Mouse (Mus musculus) fibroblast of lung, adult 2 months (primary cell): ENCODE data around the gene Atp8b2.

Experiments
- DNase-seq: peaks from one replicate; pipeline ENCODE4 v3.0.0-alpha.2; 2011; ENCODE audit warnings: low read depth

Atp8b2 gene

DNA sequence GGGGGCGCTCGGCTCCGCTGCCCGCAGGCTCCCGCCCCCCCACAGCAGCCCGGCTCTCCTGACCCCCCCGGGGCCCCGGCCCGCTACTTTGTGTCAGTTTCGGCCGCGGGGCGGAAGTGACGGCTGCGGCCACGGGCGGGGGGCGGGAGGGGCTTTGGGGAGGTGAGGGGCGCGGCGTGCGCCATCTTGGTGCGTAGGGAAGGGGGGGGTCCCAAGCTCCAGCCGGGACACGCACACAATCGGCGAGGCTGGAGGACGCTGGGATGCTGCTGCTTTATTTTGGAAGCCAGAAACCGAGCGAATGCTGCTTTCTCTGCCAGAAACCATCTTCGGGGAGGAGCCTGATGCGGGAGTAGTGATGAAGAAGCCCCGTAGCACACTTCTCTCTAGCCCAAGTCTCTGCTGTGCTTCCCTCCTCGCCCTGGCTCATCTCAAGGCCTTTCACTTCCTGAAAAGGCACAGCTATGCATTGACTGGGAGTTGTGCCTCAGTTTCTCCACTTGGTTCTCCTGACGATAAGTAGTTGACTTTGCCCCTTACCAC lies at the start of gene Atp8b2:
TSS of gene Atp8b2 (minus strand) at position 288 of the 543 bp plus-strand sequence.
- no peak for DNase-seq

DNA sequence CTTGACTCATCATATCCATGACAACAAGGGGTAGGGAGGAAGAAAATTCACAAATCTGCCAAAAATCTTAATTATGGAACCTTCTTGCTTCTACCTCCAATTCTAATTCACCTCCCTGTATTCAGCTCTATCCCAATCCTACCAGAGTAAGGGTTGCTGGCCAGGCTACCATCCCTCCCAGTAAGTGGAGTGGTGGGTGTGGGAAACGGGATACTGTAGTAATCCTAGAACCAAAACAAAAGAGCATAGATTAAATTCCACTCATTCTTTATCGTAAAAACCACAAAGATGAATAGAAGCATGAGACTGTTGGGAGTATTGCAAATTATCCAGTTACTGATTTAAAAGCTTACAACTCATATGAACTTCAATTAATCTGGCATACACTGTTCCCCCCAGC lies 47.0 kb upstream of the Atp8b2 start:
- DNase-seq: no peak

DNA sequence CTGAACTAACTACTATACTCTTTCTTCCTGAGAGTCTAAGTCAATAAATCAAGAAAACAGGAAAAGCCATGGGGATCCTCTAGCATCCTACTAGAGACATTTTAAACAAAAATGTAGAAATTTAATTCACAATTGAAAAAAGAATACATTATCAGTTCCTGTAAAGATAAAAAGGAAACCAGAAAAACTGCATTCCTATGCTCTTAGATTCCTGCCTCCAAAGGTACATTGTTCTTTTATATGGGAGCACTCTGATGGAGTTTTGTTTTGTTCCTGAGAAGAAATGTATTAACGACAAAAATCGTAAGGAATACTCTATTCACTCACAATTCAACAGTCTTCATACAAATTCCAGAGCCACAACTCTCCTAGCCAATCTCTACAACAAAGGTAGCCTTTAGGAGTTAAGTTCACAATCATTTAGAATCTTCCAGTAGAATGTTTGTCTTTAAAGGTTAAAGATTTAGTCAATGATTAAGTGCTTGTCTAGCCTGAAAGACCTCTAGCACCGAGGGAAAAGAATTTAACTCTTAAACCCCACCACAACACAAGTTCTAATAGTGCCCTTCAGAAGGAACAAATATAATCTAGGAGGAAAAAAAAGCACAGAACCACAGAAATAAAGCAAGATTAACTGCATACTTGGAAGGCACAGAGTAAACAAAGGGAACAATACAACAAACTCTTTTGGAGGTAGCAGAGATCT lies 40.9 kb upstream of the Atp8b2 start:
- no peak for DNase-seq

DNA sequence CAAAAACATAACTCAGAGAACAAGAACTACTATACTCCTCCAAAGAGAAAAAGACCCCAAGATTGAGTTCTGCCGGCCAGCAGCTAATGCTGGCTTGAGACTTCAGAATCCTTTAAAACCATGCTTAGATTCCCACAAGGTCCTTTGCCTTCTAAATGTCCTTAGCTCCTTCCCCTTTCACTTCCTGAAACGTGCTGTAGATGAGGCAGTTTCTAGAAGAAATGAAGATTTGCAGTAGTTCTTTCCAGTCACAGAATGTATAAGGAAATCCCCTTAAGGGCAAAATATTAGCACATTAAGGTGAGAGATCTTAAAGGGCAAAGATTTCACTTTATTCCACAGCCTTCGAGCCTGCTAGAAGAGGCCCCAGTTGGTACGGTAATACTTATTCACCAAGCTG lies 36.5 kb upstream of the Atp8b2 start:
- DNase-seq: no peak

DNA sequence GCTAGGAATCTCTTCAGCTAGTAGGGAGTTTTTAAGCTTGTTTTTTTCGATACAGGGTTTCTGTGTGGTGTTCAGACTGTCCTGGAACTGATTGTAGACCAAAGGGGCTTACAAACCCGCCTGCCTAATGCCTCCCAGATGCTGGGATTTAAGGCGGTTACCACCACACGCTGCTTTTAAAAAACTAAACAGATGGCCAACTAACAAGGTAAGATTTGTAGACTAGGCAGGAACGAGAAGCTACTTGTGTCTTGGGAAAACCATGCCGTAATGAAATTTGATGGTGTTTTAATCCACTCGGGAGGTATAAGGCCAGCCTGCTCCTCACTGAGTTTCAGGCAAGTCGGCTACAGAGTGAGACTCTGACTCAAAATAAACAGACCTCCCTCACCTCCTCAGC lies 35.8 kb upstream of the Atp8b2 start:
- peak; percentile 12 for DNase-seq

DNA sequence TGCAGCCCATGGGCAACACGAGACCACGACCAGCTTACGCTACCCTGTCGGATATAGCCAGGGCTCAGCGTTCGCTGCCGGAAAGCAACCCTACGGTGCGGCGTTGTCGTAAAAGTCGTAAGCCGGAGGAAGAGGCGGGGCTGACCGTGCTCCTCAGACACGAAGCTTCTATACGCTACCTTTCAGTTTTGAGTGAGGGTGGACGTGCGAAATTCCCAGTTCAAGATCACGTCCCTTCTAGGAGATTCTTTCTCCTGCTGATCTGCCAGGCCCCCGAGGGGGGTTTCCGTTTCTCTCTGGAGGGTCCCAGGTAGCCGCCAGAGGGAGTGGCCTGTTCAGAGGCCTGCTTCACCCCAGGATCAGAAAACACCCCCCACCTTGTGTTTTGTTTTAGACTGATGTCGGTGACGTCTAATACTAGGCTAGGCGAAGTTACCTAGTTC lies 35.3 kb upstream of the Atp8b2 start, which contains the start of gene Hax1:
TSS of gene Hax1 (minus strand) at position 169 of the 443 bp plus-strand sequence.
- peak; percentile 90 for DNase-seq

DNA sequence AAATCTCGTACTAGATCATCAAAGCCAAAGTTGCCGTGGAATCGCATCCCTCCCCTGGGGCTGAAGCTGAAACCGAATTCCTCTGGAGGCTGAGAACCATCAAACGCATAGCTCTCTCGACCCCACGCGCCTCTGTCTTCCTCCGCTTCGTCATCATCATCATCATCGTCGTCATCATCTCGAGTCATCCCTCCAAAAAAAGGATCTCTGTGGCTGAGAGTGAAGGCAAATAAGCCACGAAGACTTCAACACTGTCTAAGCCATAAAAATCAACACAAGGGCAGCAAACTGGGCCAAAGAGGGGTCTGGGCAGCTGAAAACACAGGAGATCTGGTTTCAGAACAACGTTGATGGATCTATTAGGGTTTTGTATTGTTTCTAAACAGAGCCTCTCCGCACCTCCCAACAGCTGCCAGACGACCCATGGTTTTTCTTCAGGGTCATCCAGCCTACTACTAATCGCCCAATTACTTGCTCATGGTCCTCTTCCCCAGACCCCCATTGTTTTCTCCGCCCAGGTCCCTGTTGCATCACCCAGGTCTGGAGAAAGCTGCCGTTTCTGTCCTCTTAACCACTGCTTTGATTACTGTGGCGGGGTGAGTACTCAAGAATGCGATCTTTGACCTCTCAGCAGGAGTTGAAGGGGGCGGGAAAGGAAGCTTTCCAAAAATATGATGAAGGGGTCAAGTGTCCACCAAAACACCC lies 34.6 kb upstream of the Atp8b2 start:
- DNase-seq: peak; percentile 11

DNA sequence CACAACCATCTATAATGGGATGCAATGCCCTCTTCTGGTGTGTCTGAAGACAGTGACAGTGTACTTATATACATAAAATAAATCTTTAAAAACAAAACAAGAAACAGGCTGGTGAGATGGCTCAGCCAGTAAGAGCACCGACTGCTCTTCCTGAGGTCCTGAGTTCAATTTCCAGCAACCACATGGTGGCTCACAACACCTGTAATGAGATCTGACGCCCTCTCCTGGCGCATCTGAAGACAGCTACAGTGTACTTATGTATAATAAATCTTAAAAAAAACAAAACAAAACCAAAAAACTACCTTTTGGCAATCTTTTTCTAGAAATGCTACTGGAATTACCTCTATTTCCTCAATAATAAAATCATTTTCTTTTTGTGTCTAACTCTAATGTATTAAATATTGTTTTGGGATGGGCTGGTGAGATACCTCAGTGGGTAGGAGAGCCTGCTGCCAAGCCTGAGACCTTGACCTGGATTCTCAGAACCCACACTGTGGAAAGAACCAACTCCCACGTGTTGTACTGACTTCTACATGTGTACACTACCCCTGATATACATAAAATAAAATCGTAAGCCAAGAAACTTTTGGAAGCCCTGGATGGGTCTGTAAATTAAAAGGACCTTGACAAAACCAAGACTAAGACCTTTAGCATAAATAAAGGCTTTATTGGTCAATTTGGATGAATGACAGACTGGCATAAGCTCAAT lies 31.7 kb upstream of the Atp8b2 start:
- DNase-seq: no peak

DNA sequence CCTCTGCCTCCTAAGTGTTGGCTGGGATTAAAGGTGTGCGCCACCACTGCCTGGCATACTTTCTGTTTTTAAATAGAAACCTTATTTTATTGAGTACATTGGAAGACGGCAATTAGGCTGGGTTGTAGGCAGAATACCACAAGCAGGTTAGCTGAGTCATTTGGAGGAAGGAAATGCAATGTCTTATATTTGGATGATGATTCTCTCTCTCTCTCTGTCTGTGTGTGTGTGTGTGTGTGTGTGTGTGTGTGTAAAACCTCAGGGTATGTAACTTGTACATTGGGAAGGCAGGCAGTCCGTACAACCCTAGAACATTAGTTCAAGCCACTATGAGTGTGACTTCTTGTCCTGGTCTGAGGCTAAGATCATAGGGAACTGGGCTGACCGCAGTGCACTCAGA lies 24.5 kb upstream of the Atp8b2 start:
- DNase-seq: no peak

DNA sequence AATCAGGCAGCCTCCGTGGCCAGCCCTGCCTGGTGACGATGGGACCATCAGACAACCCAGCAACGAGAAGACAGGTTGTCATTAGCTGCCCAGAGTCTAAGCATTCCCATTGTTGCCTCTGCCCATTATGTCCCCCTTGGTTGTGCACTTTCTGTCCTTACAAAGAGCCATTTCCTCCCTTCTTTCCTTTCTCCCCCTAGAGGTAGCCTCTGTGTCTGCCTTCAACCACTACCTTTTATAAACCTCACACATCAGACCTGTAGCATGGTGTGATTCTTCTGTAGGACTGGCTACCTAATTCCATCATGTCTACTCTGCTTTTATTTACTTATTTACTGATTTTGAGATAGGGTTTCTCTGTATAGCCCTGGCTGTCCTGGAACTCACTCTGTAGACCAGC lies 23.9 kb upstream of the Atp8b2 start:
- DNase-seq: no peak

DNA sequence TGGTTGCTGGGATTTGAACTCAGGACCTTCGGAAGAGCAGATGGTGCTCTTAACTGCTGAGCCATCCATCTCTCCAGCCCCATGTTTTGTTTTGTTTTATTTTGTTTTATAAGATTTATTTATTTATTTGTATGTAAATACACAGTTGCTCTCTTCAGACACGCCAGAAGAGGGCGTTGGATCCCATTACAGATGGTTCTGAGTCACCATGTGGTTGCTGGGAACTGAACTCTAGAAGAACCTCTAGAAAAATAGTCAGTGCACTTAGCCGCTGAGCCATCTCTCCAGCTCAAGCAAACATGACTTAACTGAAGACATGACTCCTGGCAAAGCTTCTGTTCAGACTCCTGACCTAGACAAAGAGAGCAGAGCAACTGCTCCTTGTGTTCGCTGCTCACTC lies 19.1 kb upstream of the Atp8b2 start:
- DNase-seq: no peak

DNA sequence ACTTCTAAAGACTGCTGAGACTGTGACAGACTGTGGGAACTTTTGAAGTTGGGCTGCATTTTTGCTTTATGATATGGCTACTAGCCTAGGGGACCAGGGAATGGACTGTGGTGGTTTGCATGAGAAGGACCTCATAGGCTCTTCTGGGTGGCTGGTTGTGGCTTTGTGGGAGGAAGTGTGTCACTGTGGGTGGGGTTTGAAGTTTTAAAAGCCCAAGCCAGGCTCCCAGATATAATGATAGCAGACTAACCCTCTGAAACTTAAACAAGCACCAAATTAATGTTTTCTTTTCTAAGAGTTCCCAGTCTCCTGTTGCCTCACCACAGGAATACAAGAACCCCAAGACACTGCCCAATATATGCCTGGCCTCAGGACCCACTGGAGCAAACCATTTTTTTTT lies 13.6 kb upstream of the Atp8b2 start:
- no peak for DNase-seq

DNA sequence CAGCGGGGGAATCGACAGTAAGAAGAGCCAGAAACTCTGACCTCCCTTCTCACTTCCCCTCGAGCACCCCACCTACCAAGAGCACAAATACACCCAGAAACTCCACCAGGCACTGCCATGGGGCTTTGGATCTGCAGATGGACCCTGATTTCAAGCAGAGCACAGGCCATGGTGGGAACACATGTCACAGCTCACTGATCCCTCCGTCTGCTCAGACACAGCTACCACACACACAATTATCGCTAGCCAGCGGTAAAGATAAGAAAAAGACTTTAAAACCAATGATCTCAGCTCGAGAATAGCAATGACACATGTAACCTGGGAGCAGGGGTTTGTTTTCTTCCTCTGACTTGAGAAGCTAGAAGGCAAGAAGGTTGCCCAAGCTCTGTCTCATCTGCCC lies 5.2 kb upstream of the Atp8b2 start:
- no peak for DNase-seq

DNA sequence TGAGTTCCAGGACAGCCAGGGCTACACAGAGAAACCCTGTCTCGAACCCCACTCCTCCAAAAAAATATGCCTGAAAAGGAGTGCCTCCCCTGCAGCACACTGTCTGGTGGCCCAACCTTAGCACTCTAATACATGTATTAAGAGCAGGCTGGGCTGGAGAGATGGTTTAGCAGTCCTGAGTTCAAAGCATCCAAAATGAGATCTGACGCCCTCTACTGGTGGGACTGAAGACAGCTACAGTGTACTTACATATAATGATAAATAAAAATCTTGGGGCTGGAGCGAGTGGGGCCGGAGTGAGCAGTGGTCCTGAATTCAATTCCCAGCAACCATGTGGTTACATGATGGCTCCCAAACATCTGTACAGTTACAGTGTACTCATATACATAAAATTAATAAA lies 3.6 kb upstream of the Atp8b2 start:
- no peak for DNase-seq

DNA sequence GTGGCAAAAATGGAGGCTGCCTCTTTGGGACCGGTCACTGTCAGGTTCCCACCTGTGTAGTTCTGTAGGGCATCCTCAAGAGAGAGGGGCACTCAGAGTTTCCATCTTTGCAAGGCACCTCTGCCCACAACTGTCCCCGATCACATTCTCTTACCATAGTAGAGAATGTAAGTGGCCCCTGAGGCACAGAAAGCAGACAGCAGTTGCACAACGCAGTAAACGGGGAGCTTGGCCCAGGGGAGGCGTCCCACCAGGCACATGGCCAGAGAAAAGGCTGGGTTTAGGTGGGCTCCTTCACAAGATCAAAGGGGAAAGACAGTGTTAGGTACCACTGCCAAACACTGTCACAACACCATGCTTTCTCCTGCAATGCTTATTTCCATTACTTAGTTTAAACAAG lies 2.7 kb upstream of the Atp8b2 start:
- DNase-seq: no peak

DNA sequence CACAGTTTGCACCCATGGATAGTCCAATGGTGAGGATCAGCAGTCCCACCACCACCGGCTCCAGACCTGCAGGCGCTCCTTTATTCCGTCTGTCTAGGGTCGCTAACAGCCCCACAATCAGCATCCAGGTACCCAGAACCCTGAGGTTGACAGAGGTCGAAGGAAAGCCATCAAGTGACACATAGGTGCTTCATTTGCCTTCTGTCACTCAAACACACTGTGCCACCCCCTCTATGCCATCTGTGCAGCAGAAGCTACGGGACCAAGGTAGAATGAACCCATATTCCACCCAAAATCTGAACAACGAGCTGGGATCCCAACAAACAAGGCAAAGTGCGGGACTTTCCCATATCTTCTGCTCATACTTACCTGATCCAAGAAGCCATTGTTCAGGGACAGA lies 2.2 kb upstream of the Atp8b2 start:
- DNase-seq: no peak

DNA sequence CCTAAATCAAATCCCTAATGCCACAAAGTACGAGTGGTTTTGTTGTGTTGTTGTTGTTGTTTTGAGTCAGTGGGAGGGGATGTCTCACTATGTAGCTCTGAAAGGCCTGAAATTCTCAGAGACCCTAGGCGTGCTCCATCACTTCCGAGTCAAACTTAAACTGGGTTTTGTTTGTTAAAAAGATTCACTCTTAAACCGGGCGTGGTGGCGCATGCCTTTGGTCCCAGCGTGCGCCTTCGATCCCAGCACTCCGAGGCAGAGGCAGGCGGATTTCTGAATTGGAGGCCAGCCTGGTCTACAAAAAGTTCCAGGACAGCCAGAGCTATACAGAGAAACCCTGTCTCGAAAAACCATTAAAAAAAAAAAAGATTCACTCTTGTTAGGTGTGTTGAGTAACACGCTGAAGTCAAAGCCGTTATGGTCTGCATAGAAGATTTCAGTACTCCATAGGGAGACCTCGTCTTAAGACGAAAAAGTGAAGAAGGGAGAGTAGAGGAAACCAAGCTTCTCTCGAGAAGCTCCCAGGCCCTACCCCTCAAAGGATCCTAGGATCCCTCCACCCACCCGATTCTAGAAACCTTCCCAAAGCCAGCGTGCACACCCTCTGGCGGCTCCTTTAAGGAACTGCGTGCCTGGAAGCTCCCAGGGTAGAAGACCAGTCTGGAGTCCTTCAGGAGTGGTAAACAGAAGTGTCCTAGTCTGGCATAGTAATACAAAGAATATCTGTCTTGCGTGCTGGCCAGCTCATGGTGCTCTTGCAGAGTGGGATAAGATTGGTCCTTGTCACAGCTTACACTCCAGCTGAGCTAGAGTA lies 825 bp upstream of the Atp8b2 start:
- DNase-seq: peak; percentile 59

DNA sequence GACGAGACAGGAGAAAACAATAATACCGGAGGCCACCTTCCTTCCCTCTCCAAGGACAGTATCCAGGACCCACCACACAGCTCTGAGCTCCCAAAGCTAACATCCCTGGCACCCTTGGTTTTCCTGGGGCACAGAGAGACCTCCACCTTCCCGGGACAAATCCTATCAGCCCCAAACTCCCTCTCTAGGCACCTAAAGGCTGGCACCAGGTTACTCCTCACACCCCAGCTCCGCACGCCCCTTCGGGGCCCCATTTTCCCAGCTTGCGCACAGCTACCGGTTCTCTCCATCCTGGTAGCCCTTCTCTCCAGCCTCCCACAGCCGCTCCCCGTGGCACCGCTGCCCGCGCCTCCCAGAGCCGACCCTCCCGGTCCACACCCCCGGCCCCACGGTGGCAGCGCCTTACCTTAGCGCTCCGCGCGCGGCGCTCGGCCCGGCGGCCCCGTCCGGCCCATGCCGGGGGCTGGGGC lies 522 bp downstream of the Atp8b2 start:
- DNase-seq: no peak

DNA sequence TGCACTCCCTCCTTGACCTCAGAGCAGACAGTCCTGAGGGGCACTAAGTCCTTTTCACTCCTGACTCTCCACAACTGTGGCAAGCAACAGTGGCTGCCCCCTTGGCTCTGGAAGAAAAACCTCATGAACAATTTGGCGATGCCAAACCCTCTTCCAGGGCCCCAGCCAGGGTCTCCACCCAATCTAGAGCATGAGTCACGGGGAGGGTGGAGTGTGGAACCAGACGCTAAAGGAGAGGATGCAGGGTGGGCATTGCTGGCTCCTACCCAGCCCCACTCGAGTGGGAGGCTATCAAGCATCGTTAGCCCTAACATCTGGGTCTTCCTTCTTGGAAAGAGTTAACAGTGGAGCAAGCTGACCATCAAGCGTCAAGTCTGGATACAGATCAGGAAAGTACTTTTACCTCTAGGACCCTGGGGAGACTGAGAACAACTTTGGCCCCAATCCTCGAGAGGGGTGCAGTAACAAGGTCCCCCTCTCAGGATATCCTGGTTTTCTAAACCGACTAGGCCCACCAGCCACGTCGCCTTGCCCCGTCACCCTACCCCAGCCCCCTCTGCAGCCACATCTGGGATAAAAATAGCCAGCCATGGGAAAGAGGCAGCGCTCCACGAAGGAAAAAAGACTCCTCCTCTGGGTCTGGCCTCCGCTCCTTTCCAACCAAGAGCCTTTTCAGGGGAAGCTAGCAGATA lies 1.1 kb downstream of the Atp8b2 start:
- DNase-seq: peak; percentile 70

DNA sequence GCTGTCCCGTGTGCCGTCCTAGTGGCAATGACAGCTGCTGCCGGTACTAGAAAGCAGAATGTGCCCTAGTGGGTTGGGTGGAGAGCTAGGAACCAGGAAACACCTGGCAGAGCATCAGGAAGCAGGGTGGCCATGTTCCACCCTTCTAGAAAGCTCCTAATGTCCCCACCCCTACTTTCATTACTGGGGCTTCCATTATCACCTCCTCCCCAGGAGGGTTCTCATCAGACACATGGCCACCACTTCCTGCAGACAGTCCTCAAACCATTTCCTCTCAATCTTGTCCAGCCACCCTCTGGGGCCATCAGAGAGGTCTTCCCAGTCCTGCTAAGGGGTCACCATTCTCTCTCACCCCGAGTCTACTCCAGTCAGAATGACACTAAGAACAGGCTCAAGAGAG lies 1.9 kb downstream of the Atp8b2 start:
- no peak for DNase-seq

DNA sequence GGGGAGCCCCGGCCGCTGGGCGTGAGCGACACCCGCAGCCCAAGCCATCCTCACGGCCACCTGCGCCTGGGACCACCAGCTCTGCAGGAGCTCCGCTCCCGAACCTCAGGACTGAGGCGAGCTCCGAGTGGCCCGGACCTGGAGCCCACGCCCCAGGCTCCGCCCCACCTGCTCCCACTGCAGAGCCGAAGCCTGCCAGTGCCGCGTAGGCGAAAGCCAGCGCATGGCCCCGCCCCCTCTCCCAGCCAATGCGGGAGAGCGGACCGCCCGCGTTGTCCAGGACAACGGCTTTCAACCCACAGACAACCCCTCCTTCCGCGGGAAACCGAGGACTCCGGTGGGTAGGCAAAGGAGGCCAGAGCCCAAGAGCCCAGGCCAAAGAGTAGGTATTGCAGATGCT lies 2.8 kb downstream of the Atp8b2 start:
- DNase-seq: peak; percentile 83
